Comparison of ENCODE assay signal across 15 mouse cellular contexts in genomic region chr13:11884175-11884574, GRCm38 (mm10).
DNase-seq lines count a peak whose midpoint lies in the region.
"Had no signal": no experiment of that assay in that cellular context is flagged by ENCODE, and none has a peak within 500 bp of the region (broad histone marks: within the 10 kb centered on the region; RNA-seq: fewer than 3 reads in every experiment).

No protein-coding gene starts in this region.

- peak; percentile 48 to 54 for DNase-seq in frontal cortex, adult 2 months (ENCODE audit: extremely low spot score in 1 of 2, low spot score in 1 of 2)
- no peak for DNase-seq in frontal cortex, postnatal 14 days (ENCODE audit: low spot score in 2 of 2)
- peak; percentile 26 to 70 for DNase-seq in left cerebral cortex, postnatal 14 days (ENCODE audit: low spot score in 2 of 2)
- no peak for DNase-seq in left cerebral cortex, postnatal 36 days (ENCODE audit: low spot score in 2 of 2)
- peak; percentile 69 for DNase-seq in brain, adult 2 months (ENCODE audit: low read depth, low spot score)
- DNase-seq in telencephalon, adult 2 months (ENCODE audit: low read depth, low spot score), result peak; percentile 69
- DNase-seq: adrenal gland, adult 2 months; adrenal gland, postnatal 14 days; cerebellum, adult 11-12 months; cerebellum, adult 8-10 months; cerebellum, postnatal 10 days; cerebellum, postnatal 36 days; embryo, embryonic 11 days; gastrocnemius, postnatal 25 days; heart, adult 2 months had no signal

- intact Hi-C loops in left cerebral cortex, postnatal 14 days (cut with DNase I), result loop anchor here (10.0 kb wide), 1 partner anchor 221 kb away; the partner anchor contains the start of gene Ryr2
- intact Hi-C loops in left cerebral cortex, postnatal 36 days (cut with DNase I), result no loop called here

Comparison
In these comparisons a context has a peak if more than half of its experiments do, and no peak if none do; other contexts are left out.
1. DNase-seq: peak in frontal cortex, adult 2 months (2 of 2), left cerebral cortex, postnatal 14 days (2 of 2), brain, adult 2 months (single experiment) and telencephalon, adult 2 months (single experiment); none in frontal cortex, postnatal 14 days (0 of 2) and left cerebral cortex, postnatal 36 days (0 of 2).